Mouse (Mus musculus): ENCODE data around the gene Gm11007. TPM values are rescaled to one million over a fixed set of nuclear protein-coding genes. Genes with fewer than 3 reads are reported as not detected.
"Not testable (repeated sequence)": the region's sequence is repeated elsewhere in the genome, so short reads cannot be mapped to it uniquely, and the experiment has no call there.

The Gm11007 gene
- not detected in 2 replicates for polyA plus RNA-seq (2015; fragmentation: Nextera tagmentation; extraction: Ambion mirVana)

- not testable (repeated sequence) for DNase-seq (ENCODE audit: low spot score); H3K27ac ChIP-seq; H3K27me3 ChIP-seq (ENCODE audit: insufficient read depth, low read length); H3K4me1 ChIP-seq (replicated peaks; ENCODE audit: insufficient read depth, low read length); H3K9me3 ChIP-seq (replicated peaks; ENCODE audit: low read length); H3K9ac ChIP-seq (ENCODE audit: low read depth, low read length); H3K4me3 ChIP-seq (replicated peaks; ENCODE audit: low read depth, low read length); ATAC-seq (replicated peaks; ENCODE audit: low FRiP score, low read depth); H3K4me2 ChIP-seq (ENCODE audit: low read length); H3K36me3 ChIP-seq (ENCODE audit: insufficient read depth, low read length)
- no CpG with 5 or more reads among the region's 2 CpGs for WGBS
Observed at GRCm38 (mm10) chr2:175643678-175644077, at the start of gene Gm11007. Gm11007 (plus strand) TSS chr2:175643978.

Other genes with a start within 250 kb of the Gm11007 start
- gene Gm4724, start 208.2 kb upstream of the Gm11007 start, polyA plus RNA-seq (2015; fragmentation: Nextera tagmentation; extraction: Ambion mirVana) = 20.0 and 21.2 TPM in 2 replicates
- 6.4 and 7.4 TPM in 2 replicates for gene Zfp965, start 174.0 kb upstream of the Gm11007 start, polyA plus RNA-seq (2015; fragmentation: Nextera tagmentation; extraction: Ambion mirVana)
- gene Zfp969, start 59.7 kb downstream of the Gm11007 start, polyA plus RNA-seq (2015; fragmentation: Nextera tagmentation; extraction: Ambion mirVana) = 33.8 and 34.7 TPM in 2 replicates
- not detected in 2 replicates for gene Gm2007, start 97.6 kb downstream of the Gm11007 start, polyA plus RNA-seq (2015; fragmentation: Nextera tagmentation; extraction: Ambion mirVana)
- 3.1 and 4.9 TPM in 2 replicates for gene Gm14288, start 157.1 kb downstream of the Gm11007 start, polyA plus RNA-seq (2015; fragmentation: Nextera tagmentation; extraction: Ambion mirVana)
- 22.9 and 25.1 TPM in 2 replicates for gene Gm6710, start 225.2 kb downstream of the Gm11007 start, polyA plus RNA-seq (2015; fragmentation: Nextera tagmentation; extraction: Ambion mirVana)

All from kidney, postnatal 0 days (tissue).